Mouse (Mus musculus) MEL (cell line): ENCODE data around the gene Htr6. TPM values are rescaled to one million over a fixed set of nuclear protein-coding genes. Genes with fewer than 3 reads are reported as not detected.

Experiments used
- DNase-seq: peaks from one replicate; pipeline ENCODE4 v3.0.0; 2011; ENCODE audit warnings: low read depth, low spot score
- H3K27ac ChIP-seq: 2 replicates; pipeline ENCODE4 v1.5.1; 2012; ENCODE audit warnings: low read depth, mild to moderate bottlenecking, control low read depth, low read length, moderate library complexity; ENCODE audit not compliant: control insufficient read depth
- H3K27me3 ChIP-seq, 2 experiments: fragments of 150-350 bp in 1 of 2; sonication (generic) in 1 of 2; 2 replicates each; pipeline ENCODE4 v1.6.1; 2012; ENCODE audit warnings: low read length in 2 of 2, mild to moderate bottlenecking in 2 of 2, improper control_type of control experiment in 1 of 2, moderate library complexity in 1 of 2; ENCODE audit not compliant: insufficient read depth in 2 of 2, control insufficient read depth in 1 of 2
- H3K36me3 ChIP-seq, 2 experiments: 2 replicates each; pipeline ENCODE4 v1.6.1; 2012 to 2014; ENCODE audit warnings: low read length in 2 of 2, improper control_type of control experiment in 1 of 2, inconsistent platforms in 1 of 2, mild to moderate bottlenecking in 1 of 2; ENCODE audit not compliant: insufficient read depth in 2 of 2, control insufficient read depth in 1 of 2
- H3K4me1 ChIP-seq, 2 experiments: fragments of 150-350 bp in 1 of 2; sonication (generic) in 1 of 2; 2 replicates each; pipeline ENCODE4 v1.6.1; 2012; ENCODE audit warnings: low read length in 2 of 2, improper control_type of control experiment in 1 of 2, mild to moderate bottlenecking in 1 of 2; ENCODE audit not compliant: insufficient read depth in 2 of 2, control insufficient read depth in 1 of 2
- H3K4me3 ChIP-seq, 2 experiments: fragments of 150-350 bp in 1 of 2; sonication (generic) in 1 of 2; 2 replicates each; pipeline ENCODE4 v1.5.1; 2012; ENCODE audit warnings: low read depth in 2 of 2, low read length in 2 of 2, mild to moderate bottlenecking in 2 of 2, moderate library complexity in 2 of 2, control low read depth in 1 of 2, improper control_type of control experiment in 1 of 2; ENCODE audit not compliant: control insufficient read depth in 1 of 2, insufficient read depth in 1 of 2
- H3K79me2 ChIP-seq: 2 replicates; pipeline ENCODE4 v1.6.1; 2012; ENCODE audit warnings: mild to moderate bottlenecking, low read length, moderate library complexity; ENCODE audit not compliant: control insufficient read depth, poor library complexity, insufficient read depth
- H3K9ac ChIP-seq: 2 replicates; pipeline ENCODE4 v1.6.1; 2012; ENCODE audit warnings: low read depth, mild to moderate bottlenecking, control low read depth, low read length, moderate library complexity; ENCODE audit not compliant: control insufficient read depth, poor library complexity, severe bottlenecking
- H3K9me3 ChIP-seq: fragments of 150-350 bp; sonication (generic); replicated peaks from 2 replicates; pipeline ENCODE4 v1.6.1; 2012; ENCODE audit warnings: mild to moderate bottlenecking, low read length, improper control_type of control experiment, moderate library complexity; ENCODE audit not compliant: insufficient read depth
- BHLHE40 ChIP-seq: IDR thresholded peaks from 2 replicates; pipeline ENCODE4 v1.6.1; 2012; ENCODE audit warnings: low read depth, mild to moderate bottlenecking, inconsistent platforms, low read length, improper control_type of control experiment, borderline replicate concordance
- ETS1 ChIP-seq: IDR thresholded peaks from 2 replicates; pipeline ENCODE4 v1.6.1; 2012; ENCODE audit warnings: low read depth, mild to moderate bottlenecking, inconsistent platforms, low read length, improper control_type of control experiment, moderate library complexity
- JUND ChIP-seq: IDR thresholded peaks from 2 replicates; pipeline ENCODE4 v1.6.1; 2011; ENCODE audit warnings: low read depth, mild to moderate bottlenecking, improper control_type of control experiment, low read length
- KAT2A ChIP-seq: conservative IDR thresholded peaks from 2 replicates; pipeline ENCODE4 v1.6.1; 2012; ENCODE audit warnings: low read depth, low read length, improper control_type of control experiment, inconsistent platforms
- MAX ChIP-seq: IDR thresholded peaks from 2 replicates; pipeline ENCODE4 v1.6.1; 2011; ENCODE audit warnings: low read length, improper control_type of control experiment
- MXI1 ChIP-seq: IDR thresholded peaks from 2 replicates; pipeline ENCODE4 v1.6.1; 2011; ENCODE audit warnings: mild to moderate bottlenecking, low read depth, low read length, improper control_type of control experiment
- MYC ChIP-seq: IDR thresholded peaks from 2 replicates; pipeline ENCODE4 v1.6.1; 2011; ENCODE audit warnings: low read depth, mild to moderate bottlenecking, low read length, improper control_type of control experiment, moderate library complexity
- NELFE ChIP-seq: IDR thresholded peaks from 2 replicates; pipeline ENCODE4 v1.6.1; 2011; ENCODE audit warnings: low read depth, low read length, improper control_type of control experiment
- NRF1 ChIP-seq: IDR thresholded peaks from 2 replicates; pipeline ENCODE4 v1.6.1; 2014; ENCODE audit warnings: low read depth, mild to moderate bottlenecking, inconsistent platforms, low read length, improper control_type of control experiment, moderate library complexity; ENCODE audit not compliant: poor library complexity, insufficient read depth, severe bottlenecking
- POLR2AphosphoS2 ChIP-seq: IDR thresholded peaks from 2 replicates; pipeline ENCODE4 v1.6.1; 2011; ENCODE audit warnings: low read length, improper control_type of control experiment
- POLR2AphosphoS5 ChIP-seq: IDR thresholded peaks from 2 replicates; pipeline ENCODE4 v1.6.1; 2012; ENCODE audit warnings: low read depth, borderline replicate concordance, mild to moderate bottlenecking, inconsistent platforms, low read length, moderate library complexity, mixed read lengths
- RCOR1 ChIP-seq: IDR thresholded peaks from 2 replicates; pipeline ENCODE4 v1.6.1; 2012; ENCODE audit warnings: low read depth, mild to moderate bottlenecking, inconsistent platforms, low read length, improper control_type of control experiment
- SIN3A ChIP-seq: IDR thresholded peaks from 2 replicates; pipeline ENCODE4 v1.6.1; 2012; ENCODE audit warnings: low read length, improper control_type of control experiment, inconsistent platforms
- TAL1 ChIP-seq: IDR thresholded peaks from 2 replicates; pipeline ENCODE4 v1.6.1; 2012; ENCODE audit warnings: mild to moderate bottlenecking, inconsistent platforms, low read length, moderate library complexity, mixed read lengths
- TCF12 ChIP-seq: IDR thresholded peaks from 2 replicates; pipeline ENCODE4 v1.6.1; 2014; ENCODE audit warnings: low read depth, mild to moderate bottlenecking, inconsistent platforms, low read length, improper control_type of control experiment, moderate library complexity
- ZC3H11A ChIP-seq: IDR thresholded peaks from 2 replicates; pipeline ENCODE4 v1.6.1; 2012; ENCODE audit warnings: low read depth, mild to moderate bottlenecking, inconsistent platforms, low read length, improper control_type of control experiment
- ZKSCAN1 ChIP-seq: IDR thresholded peaks from 2 replicates; pipeline ENCODE4 v1.6.1; 2012; ENCODE audit warnings: low read depth, mild to moderate bottlenecking, inconsistent platforms, low read length, improper control_type of control experiment, moderate library complexity
- ZMIZ1 ChIP-seq: IDR thresholded peaks from 2 replicates; pipeline ENCODE4 v1.6.1; 2012; ENCODE audit warnings: low read depth, mild to moderate bottlenecking, inconsistent platforms, low read length, improper control_type of control experiment, moderate library complexity
- ZNF384 ChIP-seq: IDR thresholded peaks from 2 replicates; pipeline ENCODE4 v1.6.1; 2012; ENCODE audit warnings: low read depth, mild to moderate bottlenecking, inconsistent platforms, low read length, improper control_type of control experiment
- polyA plus RNA-seq, 2 experiments: library from polyadenylated mRNA; stranded (reverse) in 1 of 2; unstranded in 1 of 2; fragments of >175 nt in 1 of 2; fragments of >200 nt in 1 of 2; gene quantifications; 2 replicates each; pipeline versions ENCODE4 v1.2.1 to v1.2.4; 2012; ENCODE audit warnings: low replicate concordance in 2 of 2, low read depth in 1 of 2; ENCODE audit not compliant: insufficient read length in 2 of 2, insufficient read depth in 1 of 2, missing spikeins in 1 of 2
- total RNA-seq: library from RNA; depleted of rRNA; stranded (reverse); fragments of 300-350 nt; gene quantifications from 2 replicates; pipeline ENCODE4 v1.2.3, GENCODE M21; 2012

Gene Htr6
- total and polyA plus RNA-seq, 3 experiments: 0.08 TPM; not detected in 2

- Histone ChIP-seq H3K4me3 (no peak overlapping the region), H3K4me1 (no peaks in the 10 kb centered on the region), H3K27me3 (no peaks in the 10 kb centered on the region), H3K9ac (no peak overlapping the region), H3K9me3 (no peaks in the 10 kb centered on the region), H3K79me2 (no peaks in the 10 kb centered on the region), H3K27ac (no peak overlapping the region), H3K36me3 (no peaks in the 10 kb centered on the region)
- DNase-seq: peak; percentile 54
- TF ChIP-seq NELFE (no peak), MYC (no peak), BHLHE40 (no peak), ETS1 (no peak), MXI1 (no peak), TAL1 (no peak), MAX (no peak), TCF12 (no peak), POLR2AphosphoS5 (no peak)
- TF ChIP-seq, all 39 proteins: peak for 0
These were observed 15.8 kb downstream of the Htr6 start for GRCm38 (mm10) chr4:139059569-139059968.

- Histone ChIP-seq H3K9ac (no peak overlapping the region), H3K4me1 (no peaks in the 10 kb centered on the region), H3K27me3 (no peaks in the 10 kb centered on the region), H3K79me2 (no peaks in the 10 kb centered on the region), H3K36me3 (no peaks in the 10 kb centered on the region), H3K4me3 (no peak overlapping the region), H3K27ac (no peak overlapping the region), H3K9me3 (no peaks in the 10 kb centered on the region)
- DNase-seq: no peak
- TF ChIP-seq KAT2A (no peak), ETS1 (no peak), ZKSCAN1 (no peak), POLR2AphosphoS2 (no peak), ZC3H11A (no peak), RCOR1 (no peak), JUND (no peak), NRF1 (no peak), ZMIZ1 (no peak), TAL1 (no peak), ZNF384 (no peak), SIN3A (no peak)
These were observed 17.3 kb downstream of the Htr6 start for GRCm38 (mm10) chr4:139058029-139058428.
